Mouse (Mus musculus) ES-E14 (cell line): ENCODE measurements at regions not wholly inside any gene's neighbourhood (a gene's known extent, or its start where the extent isn't known, plus 50 kb on each side); places are given as distances from the start of the nearest gene placed in this dataset.

ENCODE experiments used
- DNase-seq: peaks from one replicate; pipeline ENCODE4 v3.0.0-alpha.2; 2013; ENCODE audit warnings: low read depth, low spot score
- H3K27ac ChIP-seq: 2 replicates; pipeline ENCODE4 v1.5.1; 2012; ENCODE audit warnings: low read depth, mild to moderate bottlenecking, low read length, moderate library complexity, mixed read lengths; ENCODE audit not compliant: poor library complexity, insufficient read depth, severe bottlenecking
- H3K36me3 ChIP-seq: 2 replicates; pipeline ENCODE4 v1.6.1; 2012; ENCODE audit warnings: mild to moderate bottlenecking, low read length, moderate library complexity, mixed read lengths; ENCODE audit not compliant: control insufficient read depth, poor library complexity, insufficient read depth, severe bottlenecking
- H3K4me1 ChIP-seq, 2 experiments: fragments of 150-350 bp in 1 of 2; sonication (generic) in 1 of 2; 2 replicates each; pipeline ENCODE4 v1.6.1; 2012; ENCODE audit warnings: low read length in 2 of 2, mild to moderate bottlenecking in 1 of 2, mixed read lengths in 1 of 2; ENCODE audit not compliant: control insufficient read depth in 2 of 2, insufficient read depth in 2 of 2, poor library complexity in 1 of 2
- H3K4me3 ChIP-seq, 2 experiments: fragments of 150-350 bp in 1 of 2; sonication (generic) in 1 of 2; 2 replicates each; pipeline ENCODE4 v1.5.1; 2012; ENCODE audit warnings: low read length in 2 of 2, low read depth in 1 of 2, mild to moderate bottlenecking in 1 of 2, mixed read lengths in 1 of 2; ENCODE audit not compliant: insufficient read depth in 1 of 2, poor library complexity in 1 of 2, severe bottlenecking in 1 of 2
- H3K9ac ChIP-seq: 2 replicates; pipeline ENCODE4 v1.6.1; 2012; ENCODE audit warnings: low read depth, mild to moderate bottlenecking, low read length, mixed read lengths; ENCODE audit not compliant: poor library complexity, insufficient read depth, severe bottlenecking
- H3K9me3 ChIP-seq: fragments of 150-350 bp; sonication (generic); 2 replicates; pipeline ENCODE4 v1.6.1; 2012; ENCODE audit warnings: low read depth, mild to moderate bottlenecking, low read length; ENCODE audit not compliant: control insufficient read depth, insufficient read depth
- HCFC1 ChIP-seq: IDR thresholded peaks from 2 replicates; pipeline ENCODE4 v1.6.1; 2012; ENCODE audit warnings: low read length, inconsistent platforms, borderline replicate concordance; ENCODE audit not compliant: insufficient read depth
- MAFK ChIP-seq: IDR thresholded peaks from 2 replicates; pipeline ENCODE4 v1.6.1; 2014; ENCODE audit warnings: mild to moderate bottlenecking, low read depth, low read length, inconsistent platforms; ENCODE audit not compliant: insufficient read depth
- ZC3H11A ChIP-seq: IDR thresholded peaks from 2 replicates; pipeline ENCODE4 v1.6.1; 2012; ENCODE audit warnings: low read depth, mild to moderate bottlenecking, inconsistent platforms, low read length, borderline replicate concordance
- ZNF384 ChIP-seq: IDR thresholded peaks from 2 replicates; pipeline ENCODE4 v1.6.1; 2012; ENCODE audit warnings: low read depth, low read length, inconsistent platforms
- in situ Hi-C, 2 experiments: fragments of 600-800 bp; cut with MboI; formaldehyde crosslinking; loops; one replicate each; pipeline ENCODE4 v1.15.1; 2025; ENCODE audit warnings: low sequenced_read_pairs in 2 of 2, inconsistent platforms in 1 of 2; ENCODE audit not compliant: unreplicated experiment in 2 of 2

- H3K4me3 ChIP-seq, result no peak overlapping the region
- in situ Hi-C loops, result no loop called here
- no peak overlapping the region for H3K27ac ChIP-seq
- H3K9me3 ChIP-seq, result no peaks in the 10 kb centered on the region
- no peaks in the 10 kb centered on the region for H3K4me1 ChIP-seq
- no peaks in the 10 kb centered on the region for H3K36me3 ChIP-seq
- no peak overlapping the region for H3K9ac ChIP-seq
- no peak for DNase-seq
- peak; percentile 65; the same call in 1 of the 2 replicates for TF ChIP-seq MAFK
- no peak for TF ChIP-seq HCFC1
- no peak for TF ChIP-seq ZNF384
- no peak for TF ChIP-seq ZC3H11A
Observed at GRCm38 (mm10) chr3:114403467-114403866, 373.1 kb downstream of the Col11a1 start.
